Mouse (Mus musculus): ENCODE results near the gene Eif5. TPM values are rescaled to one million over a fixed set of nuclear protein-coding genes. Genes with fewer than 3 reads are reported as not detected.

The Eif5 gene
- 100 to 1,000 TPM; 554 to 714 TPM for polyA plus RNA-seq (2017; shearing (Covaris generic))

DNA sequence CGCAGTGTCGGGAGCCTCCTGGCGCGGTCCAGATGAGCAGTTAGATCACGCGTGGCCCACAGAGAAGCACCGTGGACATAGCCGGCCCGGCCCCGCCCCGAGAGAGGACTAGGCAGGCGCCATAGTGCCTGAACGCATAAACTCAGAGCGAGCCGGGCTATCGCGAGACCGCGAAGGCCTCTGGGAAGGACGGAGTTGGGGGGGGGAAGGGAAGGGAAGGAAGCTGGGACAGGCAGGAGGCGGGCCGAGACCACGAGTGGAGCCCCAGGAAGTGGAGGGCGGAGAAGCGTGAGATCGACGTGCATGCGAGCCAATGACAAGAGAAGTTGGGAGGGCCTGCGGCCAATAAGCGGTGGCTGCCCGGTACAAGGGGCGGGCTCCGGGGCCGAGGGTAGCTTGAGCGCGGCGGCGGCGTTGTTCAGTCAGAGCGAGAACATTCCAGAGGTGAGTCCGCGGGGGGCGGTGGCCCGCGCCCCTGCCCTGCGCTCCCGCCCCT lies at the start of gene Eif5:
Eif5 (plus strand) TSS at position 221 of the 496 bp plus-strand sequence.

DNA sequence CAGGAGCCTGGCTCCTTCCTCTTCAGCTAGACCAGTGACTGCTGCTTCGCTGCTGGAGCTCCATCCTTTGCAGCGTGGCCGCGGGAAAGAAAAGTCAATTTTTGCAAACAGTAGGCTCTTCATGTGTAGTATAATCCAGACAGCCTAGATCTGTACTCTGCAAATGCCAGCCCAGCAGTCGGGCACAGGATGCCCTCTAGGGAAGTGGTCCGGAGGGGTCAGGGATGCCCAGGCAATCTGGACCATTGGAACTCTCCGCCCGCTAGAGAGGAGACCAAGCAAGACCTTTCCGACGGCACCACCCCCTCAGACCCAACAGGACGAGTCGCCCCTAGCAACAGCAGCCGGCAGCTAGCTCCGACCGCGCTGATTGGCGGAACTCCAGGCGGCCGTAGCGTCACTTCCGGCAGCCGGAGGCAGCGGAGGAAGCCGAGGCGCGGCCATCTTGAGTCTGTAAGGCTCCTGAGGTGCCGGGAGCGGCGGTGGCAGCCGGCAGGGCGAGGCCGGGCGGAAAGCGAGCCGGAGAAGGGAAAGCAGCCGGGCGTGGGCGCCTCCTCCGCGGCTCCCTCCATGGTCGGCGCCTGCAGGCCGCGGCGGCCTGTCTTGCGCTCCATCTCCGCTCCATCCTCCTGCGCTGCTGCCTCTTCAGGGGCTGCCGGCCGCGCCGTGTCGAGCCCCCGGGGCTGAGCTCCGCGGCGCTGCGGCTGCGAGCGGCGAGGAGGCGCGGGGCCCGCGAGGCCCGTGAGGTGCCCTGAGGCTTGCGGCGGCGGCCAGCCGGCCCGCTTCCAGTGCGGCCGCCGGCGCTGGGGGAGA lies 36.5 kb downstream of the Eif5 start, which contains the start of gene Mark3:
Mark3 (plus strand) TSS at position 450 of the 813 bp plus-strand sequence.

Other genes with a start within 250 kb of the Eif5 start
- gene Cdc42bpb, start 160.3 kb upstream of the Eif5 start, polyA plus RNA-seq (2017; shearing (Covaris generic)): 1 to 10 TPM in 1 of 2 experiments, under 1 TPM in 1; 0.80 to 1.4 TPM
- gene Lbhd2, start 131.2 kb upstream of the Eif5 start, polyA plus RNA-seq (2017; shearing (Covaris generic)): not detected
- gene Exoc3l4, start 121.0 kb upstream of the Eif5 start, polyA plus RNA-seq (2017; shearing (Covaris generic)): not detected
- gene Tnfaip2, start 95.5 kb upstream of the Eif5 start, polyA plus RNA-seq (2017; shearing (Covaris generic)): 1 to 10 TPM in 1 of 2 experiments, not detected in 1; 2.9 TPM
- gene Gm266, start 52.2 kb upstream of the Eif5 start, polyA plus RNA-seq (2017; shearing (Covaris generic)): not detected
- 100 to 1,000 TPM; 103 to 130 TPM for gene Mark3, start 36.5 kb downstream of the Eif5 start, polyA plus RNA-seq (2017; shearing (Covaris generic))
- gene Ckb, start 134.3 kb downstream of the Eif5 start, polyA plus RNA-seq (2017; shearing (Covaris generic)): 10 to 100 TPM; 22.8 to 23.9 TPM
- 10 to 100 TPM; 15.8 to 20.3 TPM for gene Trmt61a, start 140.1 kb downstream of the Eif5 start, polyA plus RNA-seq (2017; shearing (Covaris generic))
- gene Bag5, start 175.2 kb downstream of the Eif5 start, polyA plus RNA-seq (2017; shearing (Covaris generic)): 10 to 100 TPM; 42.7 to 59.4 TPM
- gene Apopt1, start 175.2 kb downstream of the Eif5 start, polyA plus RNA-seq (2017; shearing (Covaris generic)): 10 to 100 TPM; 51.6 to 53.1 TPM
- gene Klc1, start 220.8 kb downstream of the Eif5 start, polyA plus RNA-seq (2017; shearing (Covaris generic)): 10 to 100 TPM; 48.7 to 50.6 TPM

Data from inflammation-experienced regulatory T-cells (primary cell).